Mouse (Mus musculus) bone marrow, adult 2 months (tissue): ENCODE measurements around the gene Prss35.

Experiments
- CTCF ChIP-seq: fragments of 200-500 bp; IDR thresholded peaks from 2 replicates; pipeline ENCODE4 v1.5.1; 2011; ENCODE audit warnings: low read length, control low read depth; ENCODE audit not compliant: control insufficient read depth, insufficient read depth
- POLR2A ChIP-seq: fragments of 200-500 bp; IDR thresholded peaks from 2 replicates; pipeline ENCODE4 v1.6.1; 2011; ENCODE audit warnings: low read depth, mild to moderate bottlenecking, control low read depth, low read length, borderline replicate concordance; ENCODE audit not compliant: control insufficient read depth

DNA sequence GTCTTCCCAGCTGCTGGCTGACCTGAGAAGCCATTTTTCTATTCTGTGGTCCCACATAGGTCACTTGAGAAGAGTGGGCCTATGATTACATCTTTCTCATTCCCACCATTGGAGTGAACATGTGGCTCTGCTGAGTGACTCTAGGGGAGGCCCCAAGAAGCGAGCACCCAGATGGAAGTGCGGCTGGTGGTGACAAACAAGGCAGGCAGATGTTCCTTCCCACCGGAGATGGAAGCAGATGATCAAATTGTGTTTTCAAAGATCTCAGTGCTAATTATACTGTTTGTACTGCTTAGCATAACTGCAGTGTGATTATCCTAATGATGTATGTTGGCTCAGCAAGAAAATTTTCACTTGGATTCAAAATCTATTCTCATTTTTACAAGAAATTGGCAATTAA is 29.4 kb upstream of the Prss35 start:
- TF ChIP-seq CTCF (no peak), POLR2A (no peak)
